Mouse (Mus musculus) cerebellum, adult 2 months (tissue): Measurements from ENCODE around the gene Kcnh3.

Experiments used
- CTCF ChIP-seq: fragments of 200-500 bp; IDR thresholded peaks from 2 replicates; pipeline ENCODE4 v1.5.1; 2011; ENCODE audit warnings: low read depth, mild to moderate bottlenecking, control low read depth, low read length, moderate library complexity, borderline replicate concordance; ENCODE audit not compliant: insufficient read depth
- POLR2A ChIP-seq: fragments of 200-500 bp; IDR thresholded peaks from 2 replicates; pipeline ENCODE4 v1.6.1; 2011; ENCODE audit warnings: low read length, control low read depth, borderline replicate concordance; ENCODE audit not compliant: insufficient read depth

- TF ChIP-seq CTCF = no peak
- no peak for TF ChIP-seq POLR2A
Observed at GRCm38 (mm10) chr15:99195043-99195442, 29.6 kb upstream of the Kcnh3 start.
